Mouse (Mus musculus): ENCODE data around the gene Il21r. TPM values are rescaled to one million over a fixed set of nuclear protein-coding genes. Genes with fewer than 3 reads are reported as not detected.

The Il21r gene
- polyA plus RNA-seq, 1 experiment from 2014 or later: 0.46 TPM

DNA sequence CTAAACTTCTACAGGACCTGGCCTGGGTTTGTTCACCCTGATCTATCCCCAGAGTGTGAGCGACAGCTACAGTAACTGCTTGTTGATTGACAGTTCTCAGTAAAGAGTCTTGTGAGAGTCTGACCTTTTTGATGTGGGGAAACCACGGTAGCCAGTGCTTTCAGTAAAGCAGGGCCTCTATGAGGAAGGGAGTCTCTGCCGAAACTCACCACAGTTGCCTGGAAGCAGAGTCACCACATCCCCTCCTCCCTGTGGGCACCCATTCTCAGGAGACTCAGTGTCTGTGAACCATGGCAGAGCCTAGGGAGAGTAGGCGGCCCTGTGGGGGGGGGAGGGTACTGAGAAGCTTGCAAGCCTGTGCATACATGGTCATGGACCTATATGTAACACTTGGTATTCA, 14.5 kb upstream of the Il21r start:
- Histone ChIP-seq H3K9me3 (ENCODE audit: control insufficient read depth, low read depth, low read length) (no peaks in the 10 kb centered on the region), H3K4me3 (ENCODE audit: low read depth, low read length) (no peak overlapping the region), H3K27ac (ENCODE audit: low read length) (no peak overlapping the region), H3K9ac (replicated peaks; ENCODE audit: low read depth, low read length) (no peak overlapping the region), H3K27me3 (ENCODE audit: control insufficient read depth, insufficient read depth, low read length) (no peaks in the 10 kb centered on the region), H3K4me1 (ENCODE audit: control insufficient read depth, insufficient read depth, low read length) (no peaks in the 10 kb centered on the region), H3K4me2 (replicated peaks; ENCODE audit: low read depth, low read length) (no peak overlapping the region), H3K36me3 (ENCODE audit: control insufficient read depth, insufficient read depth, low read length) (no peaks in the 10 kb centered on the region)
- 82% methylated on average over 4 of the region's 4 CpGs for WGBS
- ATAC-seq (ENCODE audit: insufficient number of reproducible peaks, insufficient read depth, low FRiP score, low read depth): no peak

DNA sequence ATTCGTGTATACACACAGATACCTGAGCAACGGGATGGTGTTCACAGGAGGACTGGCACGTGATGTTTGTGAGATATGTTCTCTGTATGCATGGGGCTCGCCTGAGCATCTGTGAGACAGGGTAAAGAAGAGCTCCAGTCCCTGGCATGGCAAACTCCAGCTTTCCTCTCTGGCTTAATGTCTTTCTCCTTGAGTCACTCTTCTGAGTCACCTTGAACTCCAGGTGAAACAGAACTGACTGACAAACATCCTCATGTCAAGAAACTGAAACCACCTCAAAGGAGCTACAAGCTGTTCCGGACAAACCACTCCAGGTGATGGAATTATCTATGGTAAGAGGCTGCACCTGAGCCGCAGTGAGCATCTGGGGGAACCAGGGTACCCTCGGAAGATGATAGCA, 13.3 kb upstream of the Il21r start:
- H3K4me3 ChIP-seq (ENCODE audit: low read depth, low read length): no peak overlapping the region
- H3K27me3 ChIP-seq (ENCODE audit: control insufficient read depth, insufficient read depth, low read length): no peaks in the 10 kb centered on the region
- no peaks in the 10 kb centered on the region for H3K9me3 ChIP-seq (ENCODE audit: control insufficient read depth, low read depth, low read length)
- no peaks in the 10 kb centered on the region for H3K4me1 ChIP-seq (ENCODE audit: control insufficient read depth, insufficient read depth, low read length)
- ATAC-seq (ENCODE audit: insufficient number of reproducible peaks, insufficient read depth, low FRiP score, low read depth): no peak
- no peak overlapping the region for H3K9ac ChIP-seq (replicated peaks; ENCODE audit: low read depth, low read length)
- H3K27ac ChIP-seq (ENCODE audit: low read length): no peak overlapping the region
- 85% methylated on average over 7 of the region's 7 CpGs for WGBS
- H3K4me2 ChIP-seq (replicated peaks; ENCODE audit: low read depth, low read length): no peak overlapping the region
- no peaks in the 10 kb centered on the region for H3K36me3 ChIP-seq (ENCODE audit: control insufficient read depth, insufficient read depth, low read length)

GRCm38 (mm10) chr7:125593831-125594230, 9.4 kb upstream of the Il21r start:
- Histone ChIP-seq H3K9ac (replicated peaks; ENCODE audit: low read depth, low read length) (no peak overlapping the region), H3K27ac (ENCODE audit: low read length) (no peak overlapping the region), H3K9me3 (ENCODE audit: control insufficient read depth, low read depth, low read length) (no peaks in the 10 kb centered on the region), H3K4me3 (ENCODE audit: low read depth, low read length) (no peak overlapping the region), H3K27me3 (ENCODE audit: control insufficient read depth, insufficient read depth, low read length) (no peaks in the 10 kb centered on the region), H3K4me2 (replicated peaks; ENCODE audit: low read depth, low read length) (no peak overlapping the region), H3K36me3 (ENCODE audit: control insufficient read depth, insufficient read depth, low read length) (no peaks in the 10 kb centered on the region), H3K4me1 (ENCODE audit: control insufficient read depth, insufficient read depth, low read length) (no peaks in the 10 kb centered on the region)
- WGBS: 82% methylated on average over 4 of the region's 4 CpGs
- ATAC-seq (ENCODE audit: insufficient number of reproducible peaks, insufficient read depth, low FRiP score, low read depth): no peak

DNA sequence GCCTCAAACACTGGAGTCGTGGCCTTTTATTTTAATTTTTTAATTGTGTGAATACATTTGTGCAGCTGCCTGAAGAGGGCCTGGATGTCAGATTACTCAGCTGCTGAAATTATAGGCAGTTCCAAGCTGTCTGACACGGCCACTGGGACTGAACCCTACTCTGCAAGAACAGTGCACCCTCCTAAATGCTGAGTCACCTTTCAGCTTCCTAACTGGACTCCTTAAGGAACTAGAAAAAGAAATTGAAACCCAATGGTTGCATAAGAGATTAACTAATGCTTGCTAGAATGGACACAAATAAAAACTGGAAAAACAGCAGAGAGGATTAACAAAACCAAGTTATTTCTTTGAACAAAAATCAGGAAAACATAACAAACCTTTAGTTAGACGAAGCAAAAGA, 6.8 kb upstream of the Il21r start:
- Histone ChIP-seq H3K4me3 (ENCODE audit: low read depth, low read length) (no peak overlapping the region), H3K27me3 (ENCODE audit: control insufficient read depth, insufficient read depth, low read length) (no peaks in the 10 kb centered on the region), H3K9ac (replicated peaks; ENCODE audit: low read depth, low read length) (no peak overlapping the region), H3K27ac (ENCODE audit: low read length) (no peak overlapping the region), H3K36me3 (ENCODE audit: control insufficient read depth, insufficient read depth, low read length) (no peaks in the 10 kb centered on the region), H3K4me1 (ENCODE audit: control insufficient read depth, insufficient read depth, low read length) (no peaks in the 10 kb centered on the region), H3K4me2 (replicated peaks; ENCODE audit: low read depth, low read length) (no peak overlapping the region), H3K9me3 (ENCODE audit: control insufficient read depth, low read depth, low read length) (no peaks in the 10 kb centered on the region)
- no peak for ATAC-seq (ENCODE audit: insufficient number of reproducible peaks, insufficient read depth, low FRiP score, low read depth)
- WGBS: 62% methylated on average over 3 of the region's 3 CpGs

DNA sequence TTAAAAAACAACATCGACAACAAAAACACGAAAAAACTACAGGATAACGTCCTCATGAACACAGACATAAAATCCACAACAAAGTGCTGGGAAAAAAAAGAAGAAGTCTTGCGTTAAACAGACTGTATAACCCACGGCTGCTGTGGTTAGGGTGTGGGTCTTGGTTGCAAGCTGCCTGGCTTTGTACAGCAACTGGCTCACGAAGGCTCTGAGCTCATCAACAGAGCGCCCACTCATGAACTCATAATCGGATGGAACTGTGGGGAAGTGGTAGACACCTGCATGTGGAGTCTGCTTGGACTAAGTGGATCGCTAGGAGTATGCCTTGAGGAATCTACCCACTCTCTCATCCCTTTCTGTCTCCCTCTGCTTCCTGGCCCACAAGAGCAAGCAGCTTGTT, 6.1 kb upstream of the Il21r start:
- no peak overlapping the region for H3K4me3 ChIP-seq (ENCODE audit: low read depth, low read length)
- H3K9ac ChIP-seq (replicated peaks; ENCODE audit: low read depth, low read length): no peak overlapping the region
- H3K9me3 ChIP-seq (ENCODE audit: control insufficient read depth, low read depth, low read length): no peaks in the 10 kb centered on the region
- no peak overlapping the region for H3K4me2 ChIP-seq (replicated peaks; ENCODE audit: low read depth, low read length)
- no peaks in the 10 kb centered on the region for H3K36me3 ChIP-seq (ENCODE audit: control insufficient read depth, insufficient read depth, low read length)
- no peaks in the 10 kb centered on the region for H3K4me1 ChIP-seq (ENCODE audit: control insufficient read depth, insufficient read depth, low read length)
- no peaks in the 10 kb centered on the region for H3K27me3 ChIP-seq (ENCODE audit: control insufficient read depth, insufficient read depth, low read length)
- 84% methylated on average over 9 of the region's 9 CpGs for WGBS
- H3K27ac ChIP-seq (ENCODE audit: low read length): no peak overlapping the region
- no peak for ATAC-seq (ENCODE audit: insufficient number of reproducible peaks, insufficient read depth, low FRiP score, low read depth)

DNA sequence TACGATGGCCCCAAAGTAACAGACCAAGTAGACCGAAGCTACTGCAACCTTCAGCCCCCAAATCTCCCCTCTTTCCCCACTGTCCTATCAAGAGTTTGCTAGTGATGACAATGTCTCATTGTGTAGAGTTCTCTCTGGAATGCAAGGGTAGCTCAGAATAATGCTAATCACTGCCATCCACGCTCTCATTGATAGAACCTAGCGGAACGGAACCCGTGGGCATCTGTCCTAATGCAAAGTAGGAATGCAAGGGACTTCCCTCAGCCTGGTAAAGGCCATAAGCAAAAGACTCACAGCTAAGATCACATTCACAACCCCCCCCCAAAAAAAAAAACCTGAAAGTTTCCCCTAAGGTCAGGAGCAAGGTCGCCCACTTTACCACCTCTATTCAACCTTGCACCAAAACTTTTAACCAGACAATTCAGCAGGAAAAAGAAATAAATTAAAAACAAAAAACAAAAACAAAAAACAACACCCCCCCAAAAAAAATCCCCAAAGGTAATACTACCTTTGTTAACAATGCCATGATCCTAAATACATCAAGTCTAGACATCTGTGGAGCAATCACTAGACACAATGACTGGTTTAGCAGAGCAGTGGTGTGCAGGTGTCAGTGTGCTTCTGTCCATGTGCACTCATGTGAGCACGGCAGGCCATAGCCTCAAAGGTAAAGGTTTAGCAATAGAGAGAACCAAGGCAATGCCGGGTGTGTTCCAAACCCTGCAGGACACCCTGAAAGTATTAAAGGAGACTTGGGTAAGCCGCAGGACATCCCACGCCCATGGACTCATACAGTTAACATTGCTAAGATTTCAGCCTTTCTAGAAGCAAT, 5.5 kb upstream of the Il21r start:
- no peak overlapping the region for H3K4me3 ChIP-seq (ENCODE audit: low read depth, low read length)
- H3K4me2 ChIP-seq (replicated peaks; ENCODE audit: low read depth, low read length): no peak overlapping the region
- H3K4me1 ChIP-seq (ENCODE audit: control insufficient read depth, insufficient read depth, low read length): no peaks in the 10 kb centered on the region
- no peak overlapping the region for H3K27ac ChIP-seq (ENCODE audit: low read length)
- H3K27me3 ChIP-seq (ENCODE audit: control insufficient read depth, insufficient read depth, low read length): no peaks in the 10 kb centered on the region
- WGBS: 88% methylated on average over 11 of the region's 11 CpGs
- no peaks in the 10 kb centered on the region for H3K9me3 ChIP-seq (ENCODE audit: control insufficient read depth, low read depth, low read length)
- no peak overlapping the region for H3K9ac ChIP-seq (replicated peaks; ENCODE audit: low read depth, low read length)
- ATAC-seq (ENCODE audit: insufficient number of reproducible peaks, insufficient read depth, low FRiP score, low read depth): no peak
- H3K36me3 ChIP-seq (ENCODE audit: control insufficient read depth, insufficient read depth, low read length): no peaks in the 10 kb centered on the region

DNA sequence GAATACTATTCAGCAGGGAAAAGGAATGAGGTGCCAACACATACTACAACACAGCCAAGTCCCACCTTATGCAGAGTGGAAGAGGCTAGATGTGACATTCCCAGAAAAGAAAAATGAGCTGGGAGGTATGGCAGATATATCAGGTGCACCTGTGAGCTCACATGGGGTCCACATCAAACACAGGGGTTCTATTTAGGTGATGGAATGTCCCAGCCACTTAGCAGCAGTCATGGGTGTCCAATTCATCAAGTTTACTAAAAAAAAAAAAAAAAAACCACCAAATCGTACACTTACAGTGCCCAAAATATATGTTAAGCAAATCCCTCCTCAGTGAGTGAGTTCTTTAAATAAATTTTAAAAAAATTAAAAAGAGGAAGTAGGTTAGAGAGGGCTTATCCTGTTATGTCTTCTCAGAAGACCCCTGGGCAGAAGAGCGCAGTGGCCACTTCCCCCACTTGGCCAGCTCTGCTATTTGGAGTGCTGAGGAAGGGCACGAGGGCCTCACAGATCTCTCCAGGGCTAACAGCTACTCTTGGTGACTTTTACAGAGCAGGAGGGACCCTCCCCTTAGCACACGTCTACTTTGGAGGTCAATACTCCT, 3.8 kb upstream of the Il21r start:
- Histone ChIP-seq H3K4me1 (ENCODE audit: control insufficient read depth, insufficient read depth, low read length) (no peaks in the 10 kb centered on the region), H3K27ac (ENCODE audit: low read length) (no peak overlapping the region), H3K9ac (replicated peaks; ENCODE audit: low read depth, low read length) (no peak overlapping the region), H3K4me3 (ENCODE audit: low read depth, low read length) (no peak overlapping the region), H3K36me3 (ENCODE audit: control insufficient read depth, insufficient read depth, low read length) (no peaks in the 10 kb centered on the region), H3K4me2 (replicated peaks; ENCODE audit: low read depth, low read length) (no peak overlapping the region), H3K27me3 (ENCODE audit: control insufficient read depth, insufficient read depth, low read length) (no peaks in the 10 kb centered on the region), H3K9me3 (ENCODE audit: control insufficient read depth, low read depth, low read length) (no peaks in the 10 kb centered on the region)
- 52% methylated on average over 4 of the region's 4 CpGs for WGBS
- ATAC-seq (ENCODE audit: insufficient number of reproducible peaks, insufficient read depth, low FRiP score, low read depth): no peak

DNA sequence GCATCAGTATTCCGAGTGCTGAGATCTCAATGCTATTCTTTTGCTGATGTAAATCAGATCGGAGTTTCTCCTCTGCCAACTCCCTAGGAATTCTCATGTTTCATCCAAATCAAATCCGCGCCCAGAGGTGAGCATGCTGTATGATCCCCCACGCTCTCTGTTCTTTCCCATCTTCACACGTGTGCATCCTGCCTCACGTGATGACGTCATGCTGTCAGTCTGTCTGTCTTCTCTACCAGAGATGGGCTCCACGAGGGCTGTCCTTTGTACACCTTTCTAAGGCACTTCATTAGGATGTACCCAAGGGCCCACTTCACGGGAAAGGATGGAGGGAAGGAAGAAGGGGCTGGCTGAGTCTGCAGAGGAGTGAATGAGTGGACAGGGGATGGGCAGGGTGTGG, 3.1 kb upstream of the Il21r start:
- Histone ChIP-seq H3K27me3 (ENCODE audit: control insufficient read depth, insufficient read depth, low read length) (no peaks in the 10 kb centered on the region), H3K36me3 (ENCODE audit: control insufficient read depth, insufficient read depth, low read length) (no peaks in the 10 kb centered on the region), H3K9ac (replicated peaks; ENCODE audit: low read depth, low read length) (no peak overlapping the region), H3K4me2 (replicated peaks; ENCODE audit: low read depth, low read length) (no peak overlapping the region), H3K4me3 (ENCODE audit: low read depth, low read length) (no peak overlapping the region), H3K27ac (ENCODE audit: low read length) (no peak overlapping the region), H3K9me3 (ENCODE audit: control insufficient read depth, low read depth, low read length) (no peaks in the 10 kb centered on the region), H3K4me1 (ENCODE audit: control insufficient read depth, insufficient read depth, low read length) (no peaks in the 10 kb centered on the region)
- WGBS: 72% methylated on average over 10 of the region's 10 CpGs
- no peak for ATAC-seq (ENCODE audit: insufficient number of reproducible peaks, insufficient read depth, low FRiP score, low read depth)

Measured in stomach, embryonic 14.5 days (tissue).